Mouse (Mus musculus) kidney, postnatal 4 days (tissue): ENCODE measurements around the gene Olfr623.

Experiments
- DNase-seq, 2 experiments: peaks; one replicate each; pipeline ENCODE4 v3.0.0; 2021; ENCODE audit warnings: mixed read lengths in 2 of 2

Gene Olfr623

GRCm38 (mm10) chr7:103663598-103663997 is at the start of gene Olfr623:
Gene Olfr623, minus strand, starts transcription at chr7:103663698.
- DNase-seq, result no peak

- peak in 1 of 2 experiments; percentile 1 for DNase-seq
These were observed 48.5 kb upstream of the Olfr623 start for GRCm38 (mm10) chr7:103712024-103712423.

GRCm38 (mm10) chr7:103699469-103699868 is 36.0 kb upstream of the Olfr623 start:
- DNase-seq, result no peak

DNA sequence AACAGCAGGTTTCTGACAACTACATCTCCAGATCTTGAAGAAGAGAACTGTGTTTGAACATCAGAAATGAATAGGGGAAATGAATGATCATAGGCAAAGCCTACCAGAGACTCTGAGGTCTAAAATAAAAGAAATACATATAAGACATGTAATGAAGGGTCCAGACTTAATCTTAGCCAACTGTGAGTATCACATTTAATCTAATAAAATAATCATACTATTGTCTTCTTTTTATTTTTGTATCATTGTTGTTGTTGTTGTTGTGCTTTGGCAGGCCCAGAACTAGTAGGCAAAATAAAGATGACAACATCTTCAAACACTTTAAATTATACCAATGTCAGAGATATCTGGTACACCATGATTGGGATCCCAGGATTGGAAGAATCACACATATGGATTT is 18.9 kb upstream of the Olfr623 start, which contains the start of gene Olfr625-ps1:
Olfr625-ps1 (plus strand) TSS at position 301 of the 400 bp plus-strand sequence.
- no peak for DNase-seq

DNA sequence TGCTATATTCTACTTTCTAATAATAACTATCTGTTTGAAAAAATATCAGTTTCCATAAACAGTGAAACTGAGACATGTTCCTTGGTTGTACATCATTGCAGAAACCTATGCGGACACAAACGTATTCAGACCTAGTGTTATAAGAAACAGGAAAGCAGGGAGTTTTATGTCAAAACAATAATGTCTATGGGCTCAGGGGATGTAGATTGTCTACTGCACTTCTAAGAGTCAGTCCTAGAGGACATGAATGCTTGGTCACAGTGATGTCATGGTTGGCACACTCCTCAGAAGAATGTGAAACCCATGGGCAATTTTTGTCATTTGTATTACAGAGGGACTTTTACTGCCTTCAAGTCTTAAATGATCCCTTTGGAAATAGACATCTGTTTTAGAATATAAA is 7.6 kb upstream of the Olfr623 start, which contains the start of gene Olfr624:
Olfr624 (minus strand) TSS at position 101 of the 400 bp plus-strand sequence.
- DNase-seq, result no peak

DNA sequence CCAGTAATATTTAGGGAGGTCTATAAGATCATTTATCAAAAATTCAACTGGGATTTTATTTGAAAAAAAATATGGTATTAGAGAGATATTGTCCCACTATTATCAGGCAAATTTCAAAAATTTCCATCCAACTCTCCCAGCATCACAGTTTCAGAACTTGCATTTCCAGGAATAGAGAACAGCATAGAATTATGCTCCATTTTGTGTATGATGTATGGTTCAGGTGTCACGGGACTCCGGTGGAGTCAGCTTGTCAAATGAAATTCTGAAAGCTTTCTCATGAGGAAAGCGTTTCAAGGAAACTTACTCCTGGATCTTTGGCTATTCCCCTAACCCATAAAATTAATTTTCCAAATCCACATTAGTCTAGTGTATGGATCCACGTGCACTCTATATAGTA is 19.4 kb downstream of the Olfr623 start:
- DNase-seq, result no peak

DNA sequence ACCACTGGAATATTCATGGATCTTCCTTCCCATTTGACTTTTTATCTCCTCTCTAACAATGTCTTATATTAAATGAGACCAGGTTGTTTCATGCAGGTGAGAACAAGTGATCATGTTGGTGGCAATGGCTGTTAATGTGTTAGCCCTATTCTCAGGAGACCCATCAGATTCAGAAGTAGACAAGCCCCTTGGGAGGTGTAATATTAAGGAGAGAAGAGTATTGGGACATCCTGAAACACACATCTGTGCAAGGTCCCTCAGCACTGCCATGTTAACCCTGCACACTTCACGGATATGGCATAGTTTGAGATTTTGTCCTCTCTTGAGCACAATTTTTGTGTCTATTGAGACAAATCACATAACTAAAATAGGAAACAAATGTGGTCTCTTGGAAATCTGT is 20.9 kb downstream of the Olfr623 start, which contains the start of gene Olfr622:
Olfr622 (minus strand) TSS at position 101 of the 400 bp plus-strand sequence.
- DNase-seq, result no peak

DNA sequence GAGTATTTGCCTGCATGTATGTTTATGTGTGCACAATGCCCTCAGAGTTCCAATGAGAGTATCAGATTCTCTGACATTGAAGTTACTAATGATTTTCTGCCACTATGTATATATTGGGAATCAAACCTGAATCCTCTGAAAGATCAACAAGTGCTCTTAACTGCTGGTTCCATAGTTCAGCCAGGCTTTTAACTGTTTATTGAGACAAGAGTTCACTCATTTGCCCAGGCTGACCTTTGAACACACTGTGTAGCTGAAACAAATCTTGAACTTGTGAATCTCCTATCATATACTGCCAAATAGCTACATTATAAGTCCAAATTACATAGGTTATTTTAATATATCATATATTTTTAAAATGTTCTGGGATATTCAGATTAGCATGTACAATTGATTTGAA is 26.7 kb downstream of the Olfr623 start:
- no peak for DNase-seq

DNA sequence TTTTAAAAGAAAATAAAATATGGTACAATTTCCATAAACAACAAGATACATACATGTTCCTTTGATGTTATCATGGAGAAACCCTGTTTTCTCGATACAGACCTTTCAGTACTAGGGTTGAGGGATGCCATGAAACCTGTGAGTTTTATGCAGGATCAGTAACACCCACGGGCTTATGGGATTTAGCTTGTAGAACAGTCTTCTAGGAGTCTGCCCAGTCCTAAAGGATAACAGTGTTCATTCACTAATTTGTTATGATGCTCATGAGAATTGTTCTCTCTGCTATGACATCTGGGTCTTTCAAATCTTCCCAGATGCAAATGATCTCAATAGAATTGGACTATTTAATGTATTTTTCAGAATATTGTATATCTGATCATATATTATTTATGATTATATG is 51.1 kb downstream of the Olfr623 start, which contains the start of gene Olfr620:
Olfr620 (minus strand) TSS at position 101 of the 400 bp plus-strand sequence.
- DNase-seq, result no peak
